Mouse (Mus musculus) megakaryocyte, embryonic 14.5 days (primary cell): ENCODE data around the gene Snap91.

Experiments used
- FLI1 ChIP-seq: IDR thresholded peaks from 2 replicates; pipeline ENCODE4 v1.6.1; 2012; ENCODE audit warnings: low read length, inconsistent platforms, mixed read lengths
- GATA1 ChIP-seq: IDR thresholded peaks from 3 replicates; pipeline ENCODE4 v1.6.1; 2012; ENCODE audit warnings: mixed read lengths, low read length, inconsistent platforms, borderline replicate concordance

DNA sequence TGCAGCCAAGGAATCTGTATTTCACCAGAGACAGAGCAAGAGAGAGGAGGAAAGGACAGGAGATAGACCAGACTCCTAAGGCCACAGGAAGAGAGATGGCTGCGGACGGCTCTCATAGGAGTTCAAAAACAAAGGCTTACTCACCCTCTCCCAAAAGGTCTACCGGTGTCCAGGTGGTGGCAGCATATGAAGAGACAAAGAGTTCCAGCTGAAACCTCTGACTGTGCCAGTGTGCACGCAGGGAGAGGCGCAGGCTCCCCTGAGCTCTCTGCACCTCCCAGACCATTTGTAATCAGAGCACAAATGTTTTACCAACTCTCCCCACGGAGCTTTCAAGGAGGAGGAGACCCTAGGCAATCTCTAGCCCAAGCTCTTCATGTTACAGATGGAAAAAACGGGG lies 81.8 kb downstream of the Snap91 start:
- TF ChIP-seq GATA1 (no peak), FLI1 (no peak)
